Mouse (Mus musculus) left cerebral cortex, adult 18-20 months (tissue): Measurements from ENCODE around the gene Slc17a4. TPM values are rescaled to one million over a fixed set of nuclear protein-coding genes. Genes with fewer than 3 reads are reported as not detected.
A peak's percentile ranks its signal among the peaks of the same experiment; 100 is the strongest.

Experiments used
- DNase-seq, 2 experiments: peaks; one replicate each; pipeline ENCODE4 v3.0.0; 2021 to 2022; ENCODE audit warnings: low spot score in 2 of 2, mixed read lengths in 1 of 2
- long read RNA-seq, 2 experiments: library from polyadenylated mRNA; stranded (forward); transcript quantifications; one replicate each; pipeline ENCODE4 v2.0.0; 2021
- total RNA-seq, 2 experiments: library from RNA; stranded (reverse); gene quantifications; 2 replicates each; pipeline ENCODE4 v1.2.3; 2021

Gene Slc17a4
- total RNA-seq = not detected
- long read RNA-seq, experiment 1 = 0 reads
- long read RNA-seq, experiment 2 = 0 reads

GRCm38 (mm10) chr13:23914376-23915167, at the start of gene Slc17a4:
Gene Slc17a4, minus strand, starts transcription at chr13:23915009.
- no peak for DNase-seq

- no peak for DNase-seq
These were observed 45.0 kb upstream of the Slc17a4 start for GRCm38 (mm10) chr13:23959776-23960175.

GRCm38 (mm10) chr13:23950928-23951327, 36.1 kb upstream of the Slc17a4 start:
- DNase-seq = peak in 1 of 2 experiments; percentile 13

- no peak for DNase-seq
These were observed 34.9 kb upstream of the Slc17a4 start for GRCm38 (mm10) chr13:23949484-23950246.

GRCm38 (mm10) chr13:23946254-23946653, 31.4 kb upstream of the Slc17a4 start:
- DNase-seq = no peak

GRCm38 (mm10) chr13:23942861-23943260, 28.1 kb upstream of the Slc17a4 start:
- no peak for DNase-seq

GRCm38 (mm10) chr13:23940291-23940690, 25.5 kb upstream of the Slc17a4 start:
- no peak for DNase-seq

GRCm38 (mm10) chr13:23938699-23939098, 23.9 kb upstream of the Slc17a4 start:
- DNase-seq = peak in 1 of 2 experiments; percentile 12

- DNase-seq = no peak
These were observed 19.4 kb upstream of the Slc17a4 start, which contains the start of gene Hist1h2aa for GRCm38 (mm10) chr13:23934211-23934520. Gene Hist1h2aa, plus strand, starts transcription at chr13:23934462.

- no peak for DNase-seq
These were observed 18.8 kb upstream of the Slc17a4 start, which contains the start of gene Hist1h2ba for GRCm38 (mm10) chr13:23933421-23934210. Gene Hist1h2ba, minus strand, starts transcription at chr13:23934156.

GRCm38 (mm10) chr13:23930904-23931303, 16.1 kb upstream of the Slc17a4 start:
- no peak for DNase-seq

- no peak for DNase-seq
These were observed 15.7 kb upstream of the Slc17a4 start for GRCm38 (mm10) chr13:23930461-23930860.

GRCm38 (mm10) chr13:23928637-23929036, 13.8 kb upstream of the Slc17a4 start:
- no peak for DNase-seq

- DNase-seq = no peak
These were observed 11.0 kb upstream of the Slc17a4 start for GRCm38 (mm10) chr13:23925792-23926191.

- DNase-seq = no peak
These were observed 2.9 kb upstream of the Slc17a4 start for GRCm38 (mm10) chr13:23917674-23918073.

- no peak for DNase-seq
These were observed 1.3 kb upstream of the Slc17a4 start for GRCm38 (mm10) chr13:23916132-23916531.

- DNase-seq = no peak
These were observed 960 bp downstream of the Slc17a4 start for GRCm38 (mm10) chr13:23913791-23914306.

GRCm38 (mm10) chr13:23911335-23911734, 3.5 kb downstream of the Slc17a4 start:
- no peak for DNase-seq

- no peak for DNase-seq
These were observed 4.7 kb downstream of the Slc17a4 start for GRCm38 (mm10) chr13:23910121-23910520.

GRCm38 (mm10) chr13:23906906-23907305, 7.9 kb downstream of the Slc17a4 start:
- DNase-seq = no peak

- DNase-seq = no peak
These were observed 16.6 kb downstream of the Slc17a4 start for GRCm38 (mm10) chr13:23898242-23898641.
